Mouse (Mus musculus) brain, adult 2 months (tissue): ENCODE results near the gene Ggt6.
"Not testable (repeated sequence)": the region's sequence is repeated elsewhere in the genome, so short reads cannot be mapped to it uniquely, and the experiment has no call there.

Source experiments
- DNase-seq: peaks from one replicate; pipeline ENCODE4 v3.0.0; 2011; ENCODE audit warnings: low read depth, low spot score

The Ggt6 gene

DNA sequence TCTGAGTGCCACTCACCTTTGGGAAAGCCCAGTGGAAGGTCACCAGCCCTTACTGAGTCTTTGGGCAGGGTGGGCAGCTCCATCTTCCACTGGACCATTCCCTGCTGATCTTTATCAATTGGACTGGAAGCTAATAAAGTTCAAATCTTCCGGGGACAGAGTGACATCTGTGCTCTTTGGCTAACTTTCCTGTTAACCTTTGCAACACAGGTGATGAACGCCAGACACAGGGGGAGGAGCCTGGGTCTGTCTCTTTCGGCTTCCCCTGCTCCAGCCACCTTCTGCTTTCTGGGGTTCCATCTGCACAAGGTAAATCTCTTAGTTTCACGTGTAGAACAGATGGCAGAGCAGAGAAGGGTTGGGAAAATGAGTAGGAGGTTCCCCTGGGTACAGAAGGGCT is 3.1 kb downstream of the Ggt6 start:
- DNase-seq: no peak

DNA sequence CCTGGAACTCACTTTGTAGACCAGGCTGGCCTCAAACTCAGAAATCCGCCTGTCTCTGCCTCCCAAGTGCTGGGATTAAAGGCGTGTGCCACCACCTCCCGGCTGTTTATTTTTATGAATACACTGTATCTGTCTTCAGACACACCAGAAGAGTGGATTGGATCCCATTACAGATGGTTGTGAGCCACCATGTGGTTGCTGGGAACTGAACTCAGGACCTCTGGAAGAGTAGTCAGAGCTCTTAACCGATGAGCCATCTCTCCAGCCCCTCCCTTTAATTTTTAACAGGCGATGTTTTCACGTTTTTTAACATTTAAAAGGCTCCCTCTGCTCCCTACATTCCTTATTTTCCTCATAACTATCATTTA is 5.3 kb downstream of the Ggt6 start:
- DNase-seq: not testable (repeated sequence)

DNA sequence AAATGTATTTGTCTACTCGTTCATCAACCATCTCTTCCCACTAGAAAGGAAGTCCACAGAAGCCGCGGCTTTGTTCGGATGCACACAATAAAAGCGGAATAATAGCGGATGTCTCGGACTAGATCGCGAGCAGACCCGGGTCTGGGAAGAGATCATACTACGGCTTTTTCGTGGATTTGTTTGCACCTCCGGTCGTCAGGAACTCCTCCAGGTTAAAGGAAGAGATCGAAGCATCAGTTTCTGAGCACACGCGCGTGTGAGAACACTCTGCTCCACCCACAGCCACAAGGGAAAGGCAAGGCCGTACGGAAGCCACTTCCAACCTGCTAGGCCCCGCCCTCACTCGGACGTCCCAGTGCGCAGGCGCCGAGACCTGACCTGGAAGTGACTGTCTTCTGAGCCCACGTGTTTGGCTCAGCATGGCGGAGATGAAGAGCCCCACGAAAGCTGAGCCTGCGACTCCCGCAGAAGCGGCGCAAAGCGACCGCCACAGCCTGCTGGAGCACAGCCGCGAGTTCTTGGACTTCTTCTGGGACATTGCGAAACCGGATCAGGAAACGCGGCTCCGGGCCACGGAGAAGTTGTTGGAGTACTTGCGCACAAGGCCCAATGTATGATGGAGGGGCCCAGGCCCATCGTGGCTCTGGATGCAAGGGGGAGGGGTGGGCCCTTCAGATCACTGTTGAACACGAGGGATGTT is 5.8 kb downstream of the Ggt6 start, which contains the start of gene Mybbp1a:
Gene Mybbp1a (plus strand): TSS at position 391 of the 700 bp plus-strand sequence.
- DNase-seq: peak; percentile 99

DNA sequence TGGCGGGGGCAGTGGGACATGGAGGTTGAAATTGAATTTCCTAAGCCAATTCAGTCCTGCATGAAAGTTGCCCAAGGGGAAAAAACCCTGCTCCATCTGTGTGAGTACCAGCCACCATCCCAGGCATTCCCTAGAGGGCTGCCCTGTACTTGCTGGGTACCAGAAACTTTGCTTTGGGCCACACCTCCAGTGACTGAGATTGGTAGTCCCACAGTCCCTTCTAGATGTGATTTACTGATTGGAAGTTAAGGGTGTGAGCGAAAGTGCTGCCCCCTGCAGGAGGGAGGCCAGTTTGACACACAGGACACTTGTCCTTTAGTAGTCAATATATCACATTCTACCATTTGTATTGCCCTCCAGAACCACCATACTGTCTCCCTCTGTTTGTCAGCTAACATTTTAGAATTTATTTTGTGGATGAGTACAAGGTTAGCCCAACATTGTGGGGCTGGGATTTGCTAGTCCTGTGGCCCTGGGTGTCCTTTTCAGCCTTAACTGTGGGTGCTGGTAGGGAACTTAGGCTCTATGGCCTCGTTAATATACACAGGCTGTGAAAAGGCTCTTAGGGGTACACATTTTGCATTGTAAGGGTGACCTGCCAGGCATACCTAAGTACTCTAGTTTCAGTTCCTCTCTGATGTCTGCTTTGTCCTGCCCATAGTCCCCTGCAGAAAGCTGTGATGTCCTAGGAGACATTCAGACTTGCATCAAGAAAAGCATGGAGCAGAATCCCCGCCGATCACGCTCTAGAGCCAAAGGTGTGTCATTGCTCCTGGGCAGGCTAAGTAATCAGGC is 11.2 kb downstream of the Ggt6 start:
- DNase-seq: peak; percentile 59

DNA sequence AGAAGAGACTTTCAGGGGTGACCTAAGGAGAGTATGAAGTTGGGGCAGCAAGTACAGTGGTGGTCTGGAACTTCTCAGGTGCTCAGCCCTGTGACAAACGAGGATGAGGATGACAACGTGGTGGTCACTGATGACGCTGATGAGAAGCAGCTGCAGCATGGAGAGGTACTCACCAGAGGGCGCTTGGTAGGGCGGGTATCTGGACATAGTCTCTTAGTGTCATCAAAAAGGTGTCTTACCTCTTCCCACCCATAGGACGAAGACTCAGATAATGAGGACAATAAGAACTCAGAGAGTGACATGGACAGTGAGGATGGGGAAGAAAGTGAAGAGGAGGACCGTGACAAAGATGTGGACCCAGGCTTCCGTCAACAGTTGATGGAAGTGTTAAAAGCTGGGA is 12.1 kb downstream of the Ggt6 start:
- DNase-seq: no peak

DNA sequence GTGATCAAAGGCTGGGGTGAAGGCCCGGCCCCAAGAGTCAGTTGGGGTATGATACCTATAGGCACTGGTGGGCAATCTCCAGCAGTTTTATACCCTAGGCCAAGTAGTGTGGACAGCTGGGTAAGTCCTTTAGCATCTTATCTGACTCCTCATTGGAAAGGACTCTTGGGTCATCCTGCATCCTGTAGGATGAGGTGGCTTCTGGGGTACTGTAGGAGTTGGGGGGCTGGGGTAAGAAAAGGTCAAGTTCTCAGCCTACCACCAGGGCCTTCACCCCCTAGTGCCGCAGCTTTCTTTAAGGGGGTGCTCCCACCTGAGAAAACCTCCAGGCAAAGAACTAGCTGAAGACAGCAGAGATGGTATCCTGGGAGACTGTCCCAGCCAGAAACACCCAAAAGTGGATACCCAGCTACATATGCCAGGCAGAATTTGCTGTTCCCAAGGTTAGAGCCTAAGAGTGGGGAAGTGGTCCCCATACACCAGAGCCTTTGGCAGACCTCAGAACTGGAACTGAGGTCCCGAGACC is 16.9 kb downstream of the Ggt6 start:
- DNase-seq: no peak

DNA sequence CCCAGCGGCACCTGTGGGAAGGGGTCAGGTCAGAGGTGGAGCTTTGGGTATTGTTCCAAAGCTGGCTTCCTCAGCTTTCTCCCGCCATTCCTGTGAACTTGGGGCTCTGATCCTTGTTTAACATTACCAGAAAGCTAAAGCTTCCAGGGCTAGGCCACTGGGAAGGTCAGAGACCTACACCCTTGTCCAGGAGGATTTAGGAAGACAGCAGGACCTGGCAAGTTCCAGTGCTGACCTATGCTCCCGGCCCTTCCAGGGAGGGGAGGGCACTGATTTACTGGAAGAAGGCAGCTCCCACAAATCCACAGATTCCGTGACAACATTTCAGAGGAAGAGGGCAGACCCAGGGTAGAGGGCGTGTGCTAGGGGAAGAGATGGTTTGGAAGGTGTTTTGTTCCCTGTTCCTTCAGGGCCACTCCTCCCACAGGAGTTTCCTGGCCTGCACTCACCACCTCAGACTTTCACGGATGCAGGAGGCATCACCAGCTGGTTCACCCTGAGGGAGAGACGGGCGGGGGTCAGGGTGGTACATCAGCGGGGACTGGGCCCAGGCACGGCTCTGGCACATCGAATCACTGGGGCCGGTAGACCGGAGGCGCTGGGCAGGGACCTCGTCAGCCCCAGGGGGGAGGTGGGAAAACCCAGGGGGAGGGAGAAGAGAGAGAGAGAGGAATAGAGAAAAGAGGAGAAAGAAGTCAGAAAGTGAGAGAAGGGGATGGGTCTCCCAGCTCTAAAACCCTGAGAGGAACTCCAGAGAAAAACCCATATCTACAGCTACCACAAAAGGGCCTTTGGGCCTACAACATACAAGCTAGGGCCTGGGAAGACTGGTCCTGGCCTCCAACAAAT is 18.0 kb downstream of the Ggt6 start:
- DNase-seq: no peak

DNA sequence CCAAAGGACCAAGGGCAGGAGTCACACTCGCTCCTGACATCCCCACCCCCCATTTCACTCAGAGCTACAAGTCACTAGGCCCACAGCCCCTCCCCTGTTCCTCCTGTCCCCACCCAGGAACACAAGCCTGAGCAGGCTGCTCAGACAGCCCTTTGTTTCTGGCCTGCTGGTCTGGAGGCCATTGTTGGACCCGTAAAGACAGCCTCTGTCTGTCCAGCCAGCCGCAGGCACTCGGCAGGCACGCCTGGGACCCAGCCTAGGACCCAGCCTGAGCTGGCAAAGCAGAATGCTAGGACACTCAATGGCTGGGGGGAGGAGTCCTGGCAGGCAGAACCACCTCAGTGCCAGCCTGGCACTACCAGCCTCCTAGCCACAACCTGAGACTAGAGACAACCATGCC is 20.4 kb downstream of the Ggt6 start:
- peak; percentile 94 for DNase-seq

DNA sequence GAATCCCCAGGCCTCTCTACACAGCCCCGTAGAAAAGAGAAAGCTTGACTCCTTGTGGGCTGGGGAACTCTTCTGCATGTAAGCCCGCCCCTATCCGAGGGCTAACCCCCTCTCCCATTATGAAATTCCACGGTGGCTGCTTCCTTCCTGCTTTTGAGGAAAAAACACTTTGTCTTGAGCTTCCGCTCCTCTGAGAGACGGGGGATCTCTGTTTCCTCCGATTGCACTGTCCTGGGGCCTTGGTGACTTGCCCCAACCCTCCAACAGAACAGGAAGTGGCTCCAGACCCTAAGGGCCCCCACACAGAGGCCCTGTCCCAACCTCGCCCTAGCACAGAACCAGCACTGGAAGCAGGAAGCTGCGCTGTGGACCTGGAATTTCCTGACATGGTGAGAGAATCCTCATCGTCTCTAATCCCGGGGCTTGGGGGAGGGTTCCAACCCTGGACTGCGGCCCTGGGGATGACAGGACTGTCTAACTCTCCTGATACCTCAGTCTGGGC is 22.7 kb downstream of the Ggt6 start:
- DNase-seq: no peak

DNA sequence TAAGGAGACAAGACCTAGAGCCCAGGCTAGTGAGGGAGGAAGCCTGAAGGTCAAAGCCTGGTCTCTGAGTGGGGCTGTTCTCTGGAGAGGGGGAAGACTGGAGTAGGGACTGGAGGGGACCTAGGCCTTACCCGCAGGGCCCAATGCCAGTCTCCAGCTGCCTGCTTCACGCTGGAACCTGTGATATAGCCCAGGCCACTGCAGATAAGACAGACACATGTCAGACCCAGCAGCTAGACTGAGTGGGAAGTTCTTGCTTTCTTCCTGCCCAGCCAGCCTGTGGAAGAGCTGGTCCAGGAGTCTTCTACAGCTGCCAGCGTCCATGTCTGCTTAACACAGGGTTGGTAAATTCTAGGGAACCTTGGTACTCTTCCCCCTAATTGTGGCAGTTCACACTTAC is 23.2 kb downstream of the Ggt6 start:
- no peak for DNase-seq

DNA sequence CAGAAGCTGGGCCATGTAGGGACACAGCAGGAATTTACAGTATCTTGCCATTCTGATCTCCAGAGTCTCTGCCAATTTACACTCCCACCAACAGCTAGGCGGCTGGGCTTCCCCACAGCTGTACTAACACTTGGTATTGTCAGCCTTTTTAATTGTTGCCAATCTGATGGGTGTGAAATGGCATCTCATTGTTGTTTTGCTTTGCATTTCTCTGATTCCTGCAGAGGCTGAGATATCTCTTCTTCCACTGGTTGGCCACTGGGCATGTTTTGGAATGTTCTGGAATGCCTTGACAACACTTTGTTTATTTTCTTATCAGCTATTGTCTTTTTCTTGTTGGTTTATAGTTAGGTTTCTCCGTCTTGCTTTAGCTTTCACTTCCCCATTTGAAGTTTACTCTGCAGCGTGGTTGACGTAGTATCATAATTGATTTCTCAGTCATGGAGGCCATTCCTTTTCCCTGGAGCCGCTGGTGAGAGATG is 26.2 kb downstream of the Ggt6 start:
- peak; percentile 45 for DNase-seq

DNA sequence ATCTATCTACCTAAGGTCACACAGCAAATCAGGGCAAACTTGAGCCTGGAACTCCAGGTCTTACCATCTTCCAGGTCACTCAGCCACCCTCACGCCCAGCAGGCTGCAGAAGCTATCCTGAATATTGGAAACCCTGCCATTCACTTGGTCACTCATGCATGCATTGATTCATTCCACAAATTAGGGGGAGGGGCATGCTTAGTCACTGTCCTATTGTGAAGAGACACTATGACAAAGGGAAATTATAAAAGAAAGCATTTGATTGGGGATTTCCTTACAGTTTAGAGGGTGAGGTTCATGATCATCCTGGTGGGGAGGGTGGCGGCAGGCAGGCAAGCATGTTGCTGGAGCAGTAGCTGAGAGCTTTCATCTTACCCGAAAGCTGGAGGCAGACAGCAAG is 29.5 kb downstream of the Ggt6 start:
- peak; percentile 43 for DNase-seq

DNA sequence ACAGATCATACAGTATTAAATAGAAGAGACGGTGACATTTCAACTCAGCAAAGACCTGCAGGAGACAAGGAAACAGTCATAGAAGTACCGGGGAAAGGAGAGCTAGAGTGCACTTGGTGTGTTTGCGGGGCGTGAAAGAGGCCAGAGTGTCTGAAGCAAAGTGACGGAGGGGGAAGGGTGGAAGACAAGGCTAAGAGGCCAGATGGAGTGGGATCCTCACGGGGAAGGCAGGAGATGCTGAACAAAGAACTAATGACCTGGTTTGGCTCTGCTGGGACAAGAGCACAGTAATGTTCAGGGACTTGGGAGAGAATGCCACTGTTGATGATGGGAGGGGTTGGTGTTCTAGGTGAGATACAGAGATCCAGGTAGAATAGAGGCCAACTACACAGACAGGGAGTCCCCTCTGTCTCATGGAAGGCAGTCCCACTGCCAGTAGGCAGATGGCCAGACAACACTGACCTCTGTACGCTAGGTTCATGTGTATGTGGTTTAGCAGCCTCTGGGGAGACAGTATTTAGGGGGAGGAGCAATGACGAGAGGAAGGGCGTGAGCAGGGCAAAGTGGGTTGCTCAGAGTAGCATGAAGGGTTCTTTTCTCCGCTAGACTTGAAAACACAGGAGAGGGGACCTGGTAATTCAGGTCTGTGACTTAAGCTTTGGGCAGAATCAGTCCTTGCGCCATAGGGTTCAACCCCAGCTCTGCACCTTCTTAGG is 30.8 kb downstream of the Ggt6 start:
- no peak for DNase-seq

DNA sequence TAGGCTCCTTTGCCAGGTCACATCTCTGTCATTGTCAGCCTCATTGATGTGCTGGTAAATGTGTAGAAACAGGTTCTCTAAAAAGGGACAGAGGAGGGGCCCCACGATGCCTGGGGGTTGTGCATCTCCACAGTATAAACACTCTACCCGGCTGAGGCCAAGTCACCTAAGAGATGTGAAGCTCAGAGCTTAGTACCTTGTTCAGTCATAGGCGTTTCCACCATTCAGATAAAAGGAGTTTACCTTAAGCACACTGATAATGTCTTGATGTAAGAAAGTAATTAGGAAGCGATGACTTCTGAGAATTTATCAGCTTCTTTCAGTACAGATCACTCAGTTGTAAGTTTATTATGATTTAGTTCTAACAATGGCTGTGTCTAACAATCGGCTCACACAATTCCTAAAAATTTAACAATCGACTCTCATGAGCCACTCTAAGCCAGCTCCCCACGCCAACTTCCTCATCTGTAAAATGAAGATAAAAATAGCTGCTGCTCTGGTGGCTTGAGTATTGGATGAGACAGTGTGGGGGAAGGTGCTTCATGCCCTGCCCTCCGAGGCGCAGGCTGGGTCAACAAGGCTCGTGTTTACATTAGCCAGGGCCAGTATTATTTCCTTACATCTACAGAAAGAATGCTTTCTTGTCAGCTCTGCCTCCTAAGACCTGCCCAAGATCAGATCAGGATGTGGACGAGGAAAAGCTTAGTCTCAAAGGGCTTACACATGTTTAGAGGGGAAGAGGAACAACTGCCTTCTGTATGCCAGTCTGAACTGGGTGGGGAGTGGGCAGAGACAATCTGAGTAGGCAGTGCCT is 31.6 kb downstream of the Ggt6 start:
- peak; percentile 46 for DNase-seq

DNA sequence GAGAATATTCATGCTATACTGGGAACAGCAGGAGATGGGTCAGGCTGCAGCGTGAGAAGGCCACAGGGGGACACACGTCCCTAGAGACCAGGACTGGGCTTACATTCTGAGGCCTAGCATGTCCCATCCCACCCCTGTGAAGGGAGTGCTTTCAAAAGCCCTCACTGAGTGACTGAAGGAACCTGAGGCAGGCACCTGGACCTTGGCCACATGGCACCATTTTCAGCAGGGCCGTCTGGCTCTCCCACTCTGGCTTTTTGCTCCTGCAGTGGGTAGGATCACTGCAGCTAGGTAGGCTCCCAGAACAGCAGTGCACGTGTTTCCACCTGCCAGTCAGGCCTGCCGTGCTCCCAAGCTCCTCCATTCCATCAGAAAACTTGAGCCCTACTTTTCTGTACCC is 33.2 kb downstream of the Ggt6 start:
- no peak for DNase-seq

DNA sequence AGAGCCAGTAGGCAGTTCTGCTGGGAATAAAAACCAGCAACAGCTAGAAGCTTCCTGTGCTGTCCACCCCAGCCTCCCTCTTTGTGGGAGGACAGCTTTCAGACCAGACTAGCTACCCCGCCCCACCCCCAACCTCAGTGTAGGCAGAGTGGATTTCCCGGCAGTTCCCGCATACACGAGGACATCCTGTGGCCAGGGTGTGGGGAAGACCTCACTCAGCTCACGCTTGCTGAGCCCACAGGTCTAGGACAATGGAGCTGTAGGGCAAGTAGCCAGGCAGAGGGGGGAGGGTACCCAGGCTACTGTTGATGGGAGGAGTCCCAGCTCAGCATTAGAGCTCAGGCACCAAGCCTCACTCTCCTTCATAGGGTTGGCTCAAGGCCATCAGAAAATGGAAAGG is 33.9 kb downstream of the Ggt6 start:
- DNase-seq: peak; percentile 74

DNA sequence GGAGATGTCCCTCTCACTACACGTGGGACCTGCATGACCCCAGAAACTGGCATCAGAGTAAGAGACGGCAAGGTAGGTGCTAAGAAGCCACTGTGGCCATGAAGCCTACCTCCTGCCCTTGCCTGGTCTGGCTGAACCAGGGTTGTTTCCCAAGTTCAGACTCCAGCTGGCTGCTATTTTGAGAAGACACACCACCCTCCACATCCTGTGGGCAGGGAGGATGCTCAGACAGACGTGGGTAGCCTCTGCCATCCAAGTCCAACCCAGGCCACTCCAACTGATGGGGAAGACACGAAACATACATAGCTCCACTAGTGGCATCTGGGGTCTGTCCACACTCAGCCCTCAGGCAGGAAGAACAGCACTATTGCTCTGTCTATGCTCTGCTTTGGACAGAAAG is 34.7 kb downstream of the Ggt6 start:
- DNase-seq: no peak

DNA sequence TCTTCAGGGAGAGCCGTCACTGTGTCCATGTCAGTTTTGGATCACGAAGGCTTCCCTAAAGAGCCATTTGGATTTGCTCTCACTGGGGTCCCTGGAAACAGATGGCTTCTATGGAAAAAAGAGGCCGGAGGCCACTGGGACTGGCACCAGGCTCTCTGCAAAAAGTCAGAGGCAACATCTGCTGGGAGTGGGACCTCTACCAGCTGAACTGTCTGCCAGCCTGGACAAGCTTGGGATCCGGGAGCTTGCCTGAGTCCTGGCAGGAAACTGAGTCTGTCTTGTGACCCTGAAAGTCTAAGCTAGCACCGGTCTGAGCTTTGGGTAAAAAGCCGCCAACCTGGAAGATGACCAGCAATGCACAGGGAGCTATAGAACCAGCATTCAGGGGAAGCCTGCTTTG is 36.1 kb downstream of the Ggt6 start:
- DNase-seq: no peak

DNA sequence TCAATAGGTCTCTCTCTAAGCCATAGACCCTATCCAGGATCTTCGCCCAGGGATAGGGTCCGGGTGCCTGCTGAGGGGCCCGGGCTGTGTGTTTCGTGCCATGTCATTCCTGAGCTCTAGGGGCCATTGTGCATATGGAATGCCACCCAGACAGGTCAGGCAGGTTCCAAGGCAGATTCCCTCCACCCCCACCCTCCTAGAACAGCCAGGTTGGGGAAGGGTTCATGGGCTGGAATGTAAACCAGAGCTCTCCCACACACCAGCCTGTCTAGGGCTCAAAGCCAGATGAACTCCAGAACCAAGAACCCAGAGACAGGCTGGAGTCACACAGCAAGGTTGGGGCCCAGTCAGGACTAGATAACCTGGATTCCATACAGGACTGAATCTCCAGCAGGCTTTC is 38.2 kb downstream of the Ggt6 start:
- no peak for DNase-seq

DNA sequence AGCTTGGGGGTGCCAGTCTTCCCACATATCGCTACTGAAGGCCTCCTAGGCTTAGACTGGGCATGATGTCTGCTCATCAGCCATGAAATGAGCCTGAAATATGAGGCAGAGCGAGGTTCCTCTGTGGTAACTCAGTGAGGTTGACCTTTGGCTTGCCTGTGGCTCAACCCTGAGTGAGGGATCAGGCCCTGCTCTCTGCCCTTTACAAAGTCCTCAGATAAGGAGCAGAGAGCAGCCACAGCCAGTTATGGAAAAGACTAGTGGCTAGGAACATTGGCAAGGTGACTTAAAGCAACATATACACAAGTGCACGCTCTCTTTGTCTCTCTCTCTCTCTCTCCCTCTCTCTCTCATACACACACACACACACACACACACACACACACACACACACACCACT is 39.6 kb downstream of the Ggt6 start:
- no peak for DNase-seq
